ENCODE assay signal across 8 mouse cellular contexts in the genomic region with DNA sequence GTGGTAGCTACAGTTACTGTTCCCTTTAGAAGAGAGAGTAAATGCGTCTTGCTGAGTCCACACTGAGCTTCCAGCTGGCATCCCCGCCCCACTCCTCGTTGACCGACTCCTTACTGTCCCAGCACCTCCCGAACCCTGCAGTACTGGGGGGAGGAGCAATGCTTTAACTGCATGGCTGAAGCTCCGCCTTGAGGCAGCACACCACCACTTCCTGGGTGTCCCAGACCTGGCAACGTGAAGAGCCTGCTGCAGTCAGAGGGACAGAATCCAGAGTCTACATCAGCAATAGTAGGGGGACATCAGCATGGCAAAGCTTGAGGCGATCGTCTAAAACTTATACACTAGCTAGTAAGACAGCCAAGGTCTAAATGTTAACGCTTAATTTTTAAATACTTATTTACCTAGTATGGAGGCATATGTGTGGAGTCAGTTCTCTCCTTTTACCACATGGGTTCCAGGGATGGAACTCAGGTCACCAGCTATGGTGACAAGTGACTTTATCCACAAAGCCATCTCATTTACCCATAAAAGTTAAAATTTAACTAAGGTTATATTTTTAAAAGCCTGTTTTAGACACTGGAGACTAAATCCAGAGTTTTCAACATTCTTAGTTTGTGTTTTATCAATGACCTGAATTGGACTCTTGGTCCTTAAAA. TPM values are rescaled to one million over a fixed set of nuclear protein-coding genes. Genes with fewer than 3 reads are reported as not detected.
DNase-seq lines count a peak whose midpoint lies in the region; TF ChIP-seq lines count a peak whose summit lies in the region.

No protein-coding gene starts in this region.

- H3K4me3 ChIP-seq in CH12.LX (replicated peaks in 1 of 3; ENCODE audit: low read depth in 2 of 3, low read length in 2 of 3, poor library complexity in 1 of 3) (no peak overlapping the region), MEL (ENCODE audit: control insufficient read depth in 1 of 2, insufficient read depth in 1 of 2, low read depth in 2 of 2, low read length in 2 of 2) (no peak overlapping the region)
- H3K4me3 ChIP-seq in kidney, adult 2 months (ENCODE audit: insufficient read depth, low read depth, low read length): no peak overlapping the region
- no peak overlapping the region for H3K4me3 ChIP-seq in lung, adult 2 months (replicated peaks; ENCODE audit: extremely low read depth, low read depth, low read length)
- H3K4me3 ChIP-seq in cerebellum, adult 2 months (replicated peaks; ENCODE audit: insufficient read depth, low read depth, low read length): no peak overlapping the region
- H3K4me3 ChIP-seq in forebrain, embryonic 10.5 days: no peak overlapping the region

- in situ Hi-C loops in CH12.LX (cut with MboI; ENCODE audit: low pct_ligation_motif_present, low pct_unique_long_range_greater_than_20kb, low sequenced_read_pairs): no loop called here

- H3K9ac ChIP-seq in CH12.LX (ENCODE audit: insufficient read depth, low read depth) (no peak overlapping the region), MEL (ENCODE audit: control insufficient read depth, low read depth, low read length, poor library complexity, severe bottlenecking) (no peak overlapping the region)

- H3K36me3 ChIP-seq in CH12.LX (replicated peaks in 1 of 2; ENCODE audit: control insufficient read depth in 1 of 2, insufficient read depth in 1 of 2, low read length in 1 of 2) (peaks cover 5 to 48% of the 10 kb centered on the region in 2 experiments), MEL (ENCODE audit: control insufficient read depth in 1 of 2, insufficient read depth in 2 of 2, low read length in 2 of 2) (peaks cover 0 to 13% of the 10 kb centered on the region in 2 experiments; a peak in 2 of 4 replicates)
- no peaks in the 10 kb centered on the region for H3K36me3 ChIP-seq in kidney, adult 2 months (ENCODE audit: control insufficient read depth, insufficient read depth, low read length)
- peaks cover 49% of the 10 kb centered on the region for H3K36me3 ChIP-seq in forebrain, embryonic 10.5 days (replicated peaks)

- no peak for TF ChIP-seq RAD21 in CH12.LX (IDR thresholded peaks at IDR 0.05; ENCODE audit: low read depth, low read length)
- no peak for TF ChIP-seq RAD21 in MEL (IDR thresholded peaks at IDR 0.05; ENCODE audit: low read depth, low read length)

- no peaks in the 10 kb centered on the region for H3K27me3 ChIP-seq in CH12.LX (replicated peaks)
- H3K27me3 ChIP-seq in MEL (ENCODE audit: control insufficient read depth in 1 of 2, insufficient read depth in 2 of 2, low read length in 2 of 2): no peaks in the 10 kb centered on the region
- H3K27me3 ChIP-seq in kidney, adult 2 months (replicated peaks; ENCODE audit: control insufficient read depth, insufficient read depth, low read length): no peaks in the 10 kb centered on the region
- H3K27me3 ChIP-seq in cerebellum, adult 2 months (ENCODE audit: control insufficient read depth, insufficient read depth, low read length): no peaks in the 10 kb centered on the region
- H3K27me3 ChIP-seq in forebrain, embryonic 10.5 days (ENCODE audit: poor library complexity, severe bottlenecking): no peaks in the 10 kb centered on the region

- H3K27ac ChIP-seq in CH12.LX (ENCODE audit: insufficient read depth, low read depth) (no peak overlapping the region), MEL (ENCODE audit: control insufficient read depth, low read depth, low read length) (no peak overlapping the region)
- H3K27ac ChIP-seq in kidney, adult 2 months (ENCODE audit: insufficient read depth, low read depth, low read length): no peak overlapping the region
- no peak overlapping the region for H3K27ac ChIP-seq in cerebellum, adult 2 months (ENCODE audit: insufficient read depth, low read length)
- H3K27ac ChIP-seq in forebrain, embryonic 10.5 days: no peak overlapping the region

- 29% methylated on average over 10 of the region's 10 CpGs for WGBS in kidney, adult 2 months
- 56% methylated on average over 10 of the region's 10 CpGs for WGBS in lung, adult 2 months
- 52% methylated on average over 10 of the region's 10 CpGs for WGBS in cerebellum, adult 2 months
- WGBS in forebrain, embryonic 10.5 days: 55% methylated on average over 10 of the region's 10 CpGs

- H3K4me1 ChIP-seq in CH12.LX (ENCODE audit: control insufficient read depth in 1 of 2, insufficient read depth in 2 of 2) (peaks cover 4 to 23% of the 10 kb centered on the region in 2 experiments; a peak in 3 of 4 replicates), MEL (ENCODE audit: control insufficient read depth in 1 of 2, insufficient read depth in 2 of 2, low read length in 2 of 2) (peaks cover 8 to 10% of the 10 kb centered on the region in 2 experiments)
- H3K4me1 ChIP-seq in kidney, adult 2 months (ENCODE audit: control insufficient read depth, insufficient read depth, low read length): peaks cover 9% of the 10 kb centered on the region; the same call in 1 of the 2 replicates
- H3K4me1 ChIP-seq in lung, adult 2 months (ENCODE audit: control insufficient read depth, insufficient read depth, low read length): peaks cover 6% of the 10 kb centered on the region; the same call in 1 of the 2 replicates
- H3K4me1 ChIP-seq in cerebellum, adult 2 months (ENCODE audit: control insufficient read depth, insufficient read depth, low read length): no peaks in the 10 kb centered on the region
- no peaks in the 10 kb centered on the region for H3K4me1 ChIP-seq in forebrain, embryonic 10.5 days

- no peak for TF ChIP-seq EP300 in CH12.LX (IDR thresholded peaks at IDR 0.05; ENCODE audit: low read length)
- TF ChIP-seq EP300 in MEL (IDR thresholded peaks at IDR 0.05; ENCODE audit: low read depth in 1 of 2, low read length in 2 of 2): no peak

- TF ChIP-seq POLR2A in CH12.LX (IDR thresholded peaks at IDR 0.05; ENCODE audit: low read depth, low read length): no peak
- TF ChIP-seq POLR2A in MEL (IDR thresholded peaks at IDR 0.05; ENCODE audit: control insufficient read depth in 1 of 2, insufficient read depth in 1 of 2, low read depth in 1 of 2, low read length in 2 of 2, poor library complexity in 1 of 2): no peak
- no peak for TF ChIP-seq POLR2A in kidney, adult 2 months (IDR thresholded peaks at IDR 0.05; ENCODE audit: low read depth, low read length)
- TF ChIP-seq POLR2A in lung, adult 2 months (IDR thresholded peaks at IDR 0.05; ENCODE audit: borderline replicate concordance, extremely low read depth, low read depth, low read length): peak; percentile 15; the same call in 1 of the 2 replicates
- TF ChIP-seq POLR2A in cerebellum, adult 2 months (IDR thresholded peaks at IDR 0.05; ENCODE audit: borderline replicate concordance, insufficient read depth, low read length): no peak

- dilution Hi-C loops in CH12.LX (cut with MboI; ENCODE audit: extremely low pct_ligation_motif_present, extremely low pct_unique_long_range_greater_than_20kb, low sequenced_read_pairs): no loop called here

- no peaks in the 10 kb centered on the region for H3K9me3 ChIP-seq in CH12.LX (replicated peaks; ENCODE audit: low read length)
- H3K9me3 ChIP-seq in MEL (replicated peaks; ENCODE audit: insufficient read depth, low read length): no peaks in the 10 kb centered on the region
- H3K9me3 ChIP-seq in forebrain, embryonic 10.5 days: no peaks in the 10 kb centered on the region

- peak; percentile 31 for DNase-seq in CH12.LX (ENCODE audit: extremely low read depth)
- peak; percentile 27 for DNase-seq in MEL (ENCODE audit: low read depth, low spot score)
- peak; percentile 57 for DNase-seq in kidney, adult 2 months
- DNase-seq in lung, adult 2 months: no peak
- DNase-seq in cerebellum, adult 2 months: no peak
- no peak for DNase-seq in frontal cortex, postnatal 10 days (ENCODE audit: low spot score in 2 of 2)
- DNase-seq in layer of hippocampus, adult 18-20 months (ENCODE audit: low spot score in 2 of 2): no peak
- no peak for DNase-seq in forebrain, embryonic 10.5 days (ENCODE audit: extremely low spot score, low spot score)

- no peak overlapping the region for H3K4me2 ChIP-seq in CH12.LX (ENCODE audit: insufficient read depth, low read depth, poor library complexity, severe bottlenecking)

- TF ChIP-seq CTCF in CH12.LX (conservative IDR thresholded peaks at IDR 0.05 in 1 of 2, IDR thresholded peaks at IDR 0.05 in 1 of 2; ENCODE audit: low read depth in 2 of 2, low read length in 2 of 2) (no peak), MEL (IDR thresholded peaks at IDR 0.05 in 2 of 3, conservative IDR thresholded peaks at IDR 0.05 in 1 of 3; ENCODE audit: control insufficient read depth in 1 of 3, insufficient read depth in 1 of 3, low read depth in 2 of 3, low read length in 3 of 3, poor library complexity in 1 of 3, severe bottlenecking in 1 of 3) (no peak)
- TF ChIP-seq CTCF in kidney, adult 2 months (conservative IDR thresholded peaks at IDR 0.05; ENCODE audit: insufficient read depth, insufficient read length, low read depth, low read length): no peak
- TF ChIP-seq CTCF in lung, adult 2 months (IDR thresholded peaks at IDR 0.05; ENCODE audit: insufficient read depth, low read length): no peak
- TF ChIP-seq CTCF in cerebellum, adult 2 months (IDR thresholded peaks at IDR 0.05; ENCODE audit: borderline replicate concordance, insufficient read depth, low read depth, low read length): no peak

- H3K79me2 ChIP-seq in CH12.LX (replicated peaks; ENCODE audit: control insufficient read depth, extremely low read depth, insufficient read depth, poor library complexity, severe bottlenecking) (no peaks in the 10 kb centered on the region), MEL (ENCODE audit: control insufficient read depth, insufficient read depth, low read length, poor library complexity) (no peaks in the 10 kb centered on the region)

RNA-seq across cellular contexts. Expression of gene Ccdc57, which starts 30.1 kb away (rescaled TPM):
- 4.6 and 5.4 TPM in 2 replicates for total RNA-seq in CH12.LX (2012; rRNA removed)
- 2.3 and 2.7 TPM in 2 replicates for total RNA-seq in CH12.LX (2014; rRNA removed)
- polyA plus RNA-seq in CH12.LX (2012; ENCODE audit: insufficient read length, low read depth): 6.0 and 6.2 TPM in 2 replicates
- total RNA-seq in MEL (2012; rRNA removed): 4.4 and 5.3 TPM in 2 replicates
- polyA plus RNA-seq in MEL (2012; ENCODE audit: insufficient read depth in 1 of 2, insufficient read length in 2 of 2, low read depth in 1 of 2, low replicate concordance in 2 of 2, missing spikeins in 1 of 2): 1 to 10 TPM in 1 of 2 experiments, not detected in 1; 7.4 TPM
- 2.9 and 3.5 TPM in 2 replicates for polyA plus RNA-seq in kidney, adult 2 months (2012; rRNA removed)
- 2.6 and 2.9 TPM in 2 replicates for polyA plus RNA-seq in lung, adult 2 months (2012; rRNA removed)
- polyA plus RNA-seq in cerebellum, adult 2 months (2012; rRNA removed): 4.4 TPM in 2 replicates
- total RNA-seq in layer of hippocampus, adult 18-20 months (2021): 1 to 10 TPM; 6.9 to 7.7 TPM
- 7.9 and 8.6 TPM in 2 replicates for polyA plus RNA-seq in forebrain, embryonic 10.5 days (2016; fragmentation: Nextera tagmentation; extraction: Ambion mirVana)

RNA-seq across cellular contexts. Expression of gene Slc16a3, which starts 45.7 kb away (rescaled TPM):
- total RNA-seq in CH12.LX (2012; rRNA removed): 214 and 388 TPM in 2 replicates
- 90.8 and 130 TPM in 2 replicates for total RNA-seq in CH12.LX (2014; rRNA removed)
- 9.7 and 11.1 TPM in 2 replicates for polyA plus RNA-seq in CH12.LX (2012; ENCODE audit: insufficient read length, low read depth)
- total RNA-seq in MEL (2012; rRNA removed): 570 and 748 TPM in 2 replicates
- polyA plus RNA-seq in MEL (2012; ENCODE audit: insufficient read depth in 1 of 2, insufficient read length in 2 of 2, low read depth in 1 of 2, low replicate concordance in 2 of 2, missing spikeins in 1 of 2): 100 to 1,000 TPM in 1 of 2 experiments, 10 to 100 TPM in 1; 85.7 to 610 TPM
- polyA plus RNA-seq in kidney, adult 2 months (2012; rRNA removed): 2.0 and 2.9 TPM in 2 replicates
- polyA plus RNA-seq in lung, adult 2 months (2012; rRNA removed): 20.8 and 28.8 TPM in 2 replicates
- 1.6 and 1.9 TPM in 2 replicates for polyA plus RNA-seq in cerebellum, adult 2 months (2012; rRNA removed)
- total RNA-seq in layer of hippocampus, adult 18-20 months (2021): 1 to 10 TPM; 1.7 to 4.5 TPM
- polyA plus RNA-seq in forebrain, embryonic 10.5 days (2016; fragmentation: Nextera tagmentation; extraction: Ambion mirVana): 147 and 194 TPM in 2 replicates

Comparison
In these comparisons a context has a peak if more than half of its experiments do, and no peak if none do; other contexts are left out.
1. DNase-seq: peak in CH12.LX (single experiment), MEL (single experiment) and kidney, adult 2 months (single experiment); none in lung, adult 2 months (single experiment), cerebellum, adult 2 months (0 of 2), frontal cortex, postnatal 10 days (0 of 2), layer of hippocampus, adult 18-20 months (0 of 2) and forebrain, embryonic 10.5 days (single experiment).